Mouse (Mus musculus) naive thymus-derived CD4-positive, alpha-beta T cell, adult 2 months (primary cell): Measurements from ENCODE around the gene Srebf2.

Experiments
- DNase-seq: peaks from one replicate; pipeline ENCODE4 v3.0.0-alpha.2; 2011; ENCODE audit warnings: low read depth

The Srebf2 gene

DNA sequence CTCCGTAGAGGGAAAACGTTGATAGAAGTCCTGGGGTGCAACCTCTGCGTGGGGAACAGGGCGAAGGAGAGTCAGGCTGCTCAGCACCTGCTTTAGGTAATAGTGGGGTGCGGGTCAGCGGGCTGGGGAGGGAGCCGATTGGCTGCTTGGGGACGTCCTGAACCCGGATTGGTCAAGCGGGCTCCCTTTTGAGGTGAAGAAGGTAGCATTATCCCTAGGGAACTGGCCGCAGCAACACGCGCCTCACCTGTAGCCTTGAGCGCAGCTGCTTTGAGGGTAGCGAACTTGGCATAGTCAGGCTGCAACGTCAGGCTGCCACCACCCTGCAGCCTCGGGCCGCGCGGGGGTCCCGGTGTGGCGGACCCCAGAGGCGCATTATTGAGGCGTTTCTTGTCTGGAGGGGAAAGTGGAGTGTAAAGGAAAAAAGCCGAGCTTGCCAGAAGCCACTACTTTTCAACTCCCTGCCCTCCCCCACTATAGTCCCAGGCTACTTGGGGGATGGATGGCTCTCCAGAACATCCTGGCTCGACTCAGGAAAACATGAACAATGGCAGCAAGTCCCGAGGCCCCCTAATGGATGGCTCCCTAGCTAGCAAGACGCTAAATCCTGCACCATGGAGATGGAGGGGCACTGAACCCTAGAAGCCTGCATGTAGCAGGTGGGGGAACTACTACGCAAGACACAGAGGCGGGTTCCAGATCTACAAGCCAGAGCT, 60.7 kb downstream of the Srebf2 start:
- no peak for DNase-seq

GRCm38 (mm10) chr15:82208307-82208706, 61.3 kb downstream of the Srebf2 start:
- no peak for DNase-seq

DNA sequence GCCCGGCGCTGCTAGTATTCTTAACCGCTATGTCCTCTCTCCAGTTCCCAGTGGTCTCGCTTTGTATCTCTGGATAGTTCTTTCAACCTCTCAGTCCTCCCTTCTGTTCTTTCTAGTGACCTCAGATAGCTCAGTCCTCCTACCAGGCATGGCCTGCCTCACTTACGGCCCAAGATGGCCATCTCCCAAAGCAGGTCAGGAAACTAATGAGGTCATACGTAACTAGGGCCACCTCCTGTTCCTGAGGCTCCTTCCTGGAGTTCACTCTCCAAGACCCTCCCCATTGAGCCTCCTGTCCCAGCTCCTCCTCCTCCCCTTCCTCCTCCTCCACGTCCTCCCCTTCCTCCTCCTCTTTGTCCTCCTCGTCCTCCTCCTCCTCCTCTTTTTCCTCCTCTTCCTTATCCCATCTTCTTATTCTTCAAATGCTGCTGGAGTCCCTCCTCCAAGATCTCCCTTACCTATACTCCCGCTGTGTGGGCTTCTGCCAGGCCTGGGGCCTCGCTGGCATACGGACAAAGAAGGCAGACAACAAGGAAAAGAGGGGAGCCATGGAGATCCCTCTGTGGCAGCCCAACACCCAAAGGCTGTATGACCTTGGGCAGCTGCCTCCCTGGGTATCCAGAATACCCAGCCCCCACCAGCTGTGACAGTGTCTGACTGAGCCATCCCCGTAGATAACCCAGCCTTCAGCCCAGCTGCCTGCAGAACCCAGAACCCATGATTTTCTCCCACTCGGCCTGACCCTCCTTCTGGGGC, 62.5 kb downstream of the Srebf2 start:
- no peak for DNase-seq

GRCm38 (mm10) chr15:82210801-82211200, 63.8 kb downstream of the Srebf2 start:
- no peak for DNase-seq

GRCm38 (mm10) chr15:82211281-82211680, 64.3 kb downstream of the Srebf2 start:
- no peak for DNase-seq

GRCm38 (mm10) chr15:82211911-82212751, 65.2 kb downstream of the Srebf2 start:
- no peak for DNase-seq

DNA sequence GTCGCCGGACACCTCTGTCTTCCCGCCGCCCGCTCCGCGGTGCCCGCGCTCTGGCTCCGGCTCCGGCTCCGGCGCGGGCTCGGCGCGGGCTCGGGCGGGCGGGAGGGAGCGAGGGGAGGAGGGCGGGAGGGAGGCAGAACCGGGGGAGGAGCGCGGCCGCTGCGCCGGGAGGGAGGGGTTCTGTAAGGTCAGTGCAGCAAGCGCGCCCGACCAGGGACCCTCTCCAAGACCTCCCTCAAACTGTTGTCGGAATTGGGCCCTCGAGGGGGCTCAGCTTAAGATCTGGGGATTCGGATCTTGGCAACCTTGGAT, 65.7 kb downstream of the Srebf2 start, which contains the start of gene Shisa8:
TSS of gene Shisa8 (minus strand) at position 64 of the 312 bp plus-strand sequence.
- DNase-seq, result no peak

- DNase-seq, result no peak
Measured at GRCm38 (mm10) chr15:82213222-82213621, 66.2 kb downstream of the Srebf2 start.

DNA sequence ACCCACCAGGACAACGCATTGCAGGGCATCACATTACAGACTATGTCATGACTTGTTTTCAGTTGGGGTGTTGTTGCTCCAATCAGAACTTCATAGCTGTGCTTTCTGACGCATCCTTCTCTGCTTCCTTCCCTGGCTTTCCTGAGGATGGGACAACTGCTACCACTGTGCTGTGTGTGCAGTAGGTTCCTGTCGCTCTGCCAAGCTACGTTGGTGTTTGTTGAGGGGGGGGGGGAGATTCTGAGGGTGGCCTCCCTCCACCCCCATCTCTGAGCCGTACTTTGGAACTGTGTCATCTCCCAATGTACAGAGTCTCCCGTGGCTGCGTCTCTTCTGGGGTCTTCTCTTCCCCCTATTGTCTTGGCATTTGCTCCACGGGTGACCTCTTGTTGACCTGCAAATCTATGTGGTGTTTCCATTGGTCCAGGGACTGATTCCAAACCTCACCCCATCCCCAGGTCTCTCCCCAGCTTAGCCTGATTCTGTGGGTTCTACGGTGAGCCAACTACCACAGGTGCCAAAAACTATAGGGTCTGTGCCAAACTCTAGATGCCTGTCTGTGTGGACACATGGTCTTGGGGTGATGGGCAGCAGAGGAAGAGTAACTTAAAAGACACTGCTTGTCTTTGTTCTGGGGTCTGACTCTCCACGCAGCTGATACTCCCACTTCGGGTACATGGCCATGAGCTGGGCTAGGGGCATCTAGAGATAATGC, 68.5 kb downstream of the Srebf2 start:
- DNase-seq, result no peak

DNA sequence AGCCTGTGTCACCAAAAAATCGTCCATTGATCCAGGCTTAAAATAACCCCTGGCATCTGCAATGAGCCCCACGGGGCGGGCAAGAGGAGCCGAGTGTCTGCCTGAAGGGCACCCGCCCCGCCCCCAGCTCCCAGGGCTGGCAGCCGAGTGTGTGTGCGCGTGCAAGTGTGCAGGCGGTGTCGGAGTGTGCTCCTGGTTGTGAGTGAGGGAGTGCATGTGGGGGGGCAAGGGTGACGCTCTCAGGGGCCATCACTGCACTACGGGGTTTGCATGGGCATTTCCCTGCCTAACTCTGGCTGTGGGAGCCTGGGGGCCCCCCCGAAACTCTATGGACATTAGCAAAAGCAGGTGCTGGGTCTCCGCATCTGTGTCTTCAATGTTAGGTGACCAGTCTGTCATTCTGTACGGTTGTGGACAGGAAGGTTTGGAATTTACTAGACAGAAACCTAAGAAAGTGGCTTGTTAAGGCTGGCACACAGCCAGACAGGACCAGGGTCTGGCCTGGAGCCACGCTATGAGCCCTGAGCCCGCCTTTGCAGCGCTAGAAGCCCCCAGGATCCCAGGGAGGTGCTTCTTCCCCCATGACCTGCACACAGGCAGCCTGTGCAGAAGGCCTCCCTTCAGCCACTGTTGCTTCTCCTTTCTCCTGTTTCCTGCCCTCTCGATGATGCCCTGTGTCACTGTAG, 69.3 kb downstream of the Srebf2 start:
- DNase-seq, result no peak

- no peak for DNase-seq
Measured at GRCm38 (mm10) chr15:82217039-82217438, 70.1 kb downstream of the Srebf2 start.

DNA sequence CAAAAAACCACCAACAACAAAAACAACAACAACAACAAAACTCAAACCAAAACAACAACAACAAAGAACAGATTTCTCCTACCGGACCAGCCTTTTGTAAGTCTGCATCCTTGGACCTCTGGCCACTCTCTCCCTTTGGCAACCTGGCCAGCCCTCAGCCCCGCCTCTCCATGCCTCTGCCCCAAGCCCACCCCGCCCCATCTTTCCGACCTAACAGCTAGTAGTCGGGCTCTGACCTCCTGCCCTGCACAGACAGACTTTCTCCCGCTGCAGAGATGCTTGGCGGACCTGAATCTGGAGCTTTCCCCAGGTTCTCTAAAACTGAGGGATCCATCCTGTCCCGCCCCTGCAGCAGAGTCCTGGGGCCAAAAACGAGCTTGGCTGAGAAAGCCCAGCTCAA, 71.0 kb downstream of the Srebf2 start:
- no peak for DNase-seq

DNA sequence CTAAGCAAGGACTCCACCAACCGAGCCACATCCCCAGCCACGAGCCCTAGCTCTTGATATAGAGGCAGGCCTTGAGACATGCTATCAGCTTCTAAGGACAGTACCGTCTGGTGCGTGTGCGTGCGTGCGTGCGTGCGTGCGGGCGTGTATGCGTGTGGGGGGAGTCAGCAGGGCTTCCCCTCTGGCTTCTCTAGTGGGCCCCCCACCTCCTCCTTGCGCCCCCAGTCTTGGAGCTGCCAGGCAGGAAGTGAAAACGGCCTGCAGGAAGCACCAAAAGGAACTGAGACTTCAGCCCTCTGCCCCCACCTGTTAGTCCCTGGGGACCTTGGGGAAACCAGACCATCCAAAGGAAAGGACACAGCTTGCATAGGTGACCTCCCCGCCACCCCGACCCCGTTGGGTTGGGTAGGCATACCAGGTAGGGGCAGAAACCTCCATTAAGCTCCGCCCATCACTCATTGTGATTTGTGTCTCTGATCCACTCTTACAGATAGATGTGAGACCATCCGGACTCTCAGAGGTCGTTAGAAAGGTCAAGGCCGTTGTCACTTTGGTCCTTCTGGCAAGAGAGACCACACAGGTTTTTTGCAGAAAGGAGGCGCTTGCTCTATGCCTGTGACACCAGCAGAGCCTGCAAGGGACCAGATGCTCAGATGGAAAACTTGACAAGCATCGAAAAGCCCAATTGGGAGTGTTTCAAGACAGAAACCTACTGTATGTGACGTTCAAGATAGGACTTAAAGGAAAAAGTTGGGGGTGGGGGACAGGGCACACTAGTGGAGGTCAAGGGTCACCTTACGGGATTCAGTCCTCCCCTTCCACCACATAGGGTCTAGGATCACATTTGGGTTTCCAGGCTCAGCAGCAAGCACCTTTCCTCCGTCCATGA, 72.0 kb downstream of the Srebf2 start:
- DNase-seq, result no peak

DNA sequence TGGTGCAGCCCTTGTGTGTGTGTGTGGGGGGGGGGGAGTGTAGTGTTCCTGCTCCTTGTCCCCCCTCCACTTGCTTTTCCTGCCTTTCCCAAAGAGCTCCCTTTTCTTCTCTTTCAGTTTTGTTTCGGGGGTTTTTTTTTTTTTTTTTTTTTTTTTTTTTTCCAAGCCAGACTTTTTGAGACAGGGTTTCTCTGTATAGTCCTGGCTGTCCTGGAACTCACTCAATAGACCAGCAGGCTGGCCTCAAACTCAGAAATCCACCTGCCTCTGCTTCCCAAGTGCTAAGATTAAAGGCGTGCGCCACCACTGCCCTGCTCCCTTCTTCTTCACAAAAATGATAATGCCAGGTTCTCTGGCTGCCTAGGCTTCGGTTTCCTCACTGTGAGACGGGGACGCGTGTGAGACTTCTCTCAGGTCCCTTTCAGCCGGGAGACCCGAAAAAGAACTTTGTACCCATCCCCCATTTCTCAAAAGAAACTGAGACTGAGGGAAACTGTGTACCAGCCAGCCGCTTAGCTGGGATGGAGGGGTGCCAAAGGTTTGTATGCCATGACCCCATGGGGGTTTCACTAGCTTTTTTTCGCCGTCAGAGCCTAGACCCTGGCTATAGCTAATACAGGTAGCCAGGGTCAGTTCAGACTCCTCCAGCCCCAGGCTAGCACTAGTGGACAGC, 73.2 kb downstream of the Srebf2 start:
- DNase-seq, result no peak

DNA sequence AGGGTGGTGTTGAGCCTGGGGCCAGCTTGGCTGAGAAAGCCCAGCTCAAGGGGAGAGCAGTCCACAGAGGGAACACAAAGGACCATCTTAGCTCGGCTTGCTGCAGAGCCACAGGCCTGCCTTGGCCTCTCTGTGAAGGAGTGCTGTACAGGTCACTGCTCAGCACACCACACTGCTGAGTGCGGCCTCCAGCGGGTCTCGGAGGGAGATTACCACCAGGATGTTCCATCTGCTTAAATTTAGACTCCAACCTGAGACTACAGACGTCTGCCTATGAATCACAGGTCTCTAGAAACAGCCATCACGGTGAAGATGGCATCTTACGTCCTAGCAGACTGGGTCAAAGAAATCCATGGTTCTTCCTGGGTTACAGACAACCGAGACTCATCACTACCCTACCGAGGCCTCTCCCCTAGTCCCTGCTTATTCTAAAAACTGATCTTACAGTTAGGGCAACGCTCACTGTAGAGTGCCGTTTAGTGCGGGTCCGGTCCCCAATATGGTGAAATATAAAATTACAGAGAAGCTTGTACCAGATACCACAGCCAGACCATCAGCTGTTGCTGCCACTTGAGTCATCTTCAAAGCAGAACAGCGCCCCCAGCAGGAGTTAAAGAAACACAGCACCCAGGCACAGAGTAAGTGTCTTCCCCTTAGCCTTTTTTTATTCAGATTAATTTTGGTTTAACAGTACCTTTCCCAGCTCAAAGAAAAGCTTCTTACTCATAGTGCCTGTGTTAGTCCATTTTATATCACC, 74.3 kb downstream of the Srebf2 start:
- DNase-seq, result no peak

GRCm38 (mm10) chr15:82223251-82223650, 76.3 kb downstream of the Srebf2 start:
- DNase-seq, result no peak

DNA sequence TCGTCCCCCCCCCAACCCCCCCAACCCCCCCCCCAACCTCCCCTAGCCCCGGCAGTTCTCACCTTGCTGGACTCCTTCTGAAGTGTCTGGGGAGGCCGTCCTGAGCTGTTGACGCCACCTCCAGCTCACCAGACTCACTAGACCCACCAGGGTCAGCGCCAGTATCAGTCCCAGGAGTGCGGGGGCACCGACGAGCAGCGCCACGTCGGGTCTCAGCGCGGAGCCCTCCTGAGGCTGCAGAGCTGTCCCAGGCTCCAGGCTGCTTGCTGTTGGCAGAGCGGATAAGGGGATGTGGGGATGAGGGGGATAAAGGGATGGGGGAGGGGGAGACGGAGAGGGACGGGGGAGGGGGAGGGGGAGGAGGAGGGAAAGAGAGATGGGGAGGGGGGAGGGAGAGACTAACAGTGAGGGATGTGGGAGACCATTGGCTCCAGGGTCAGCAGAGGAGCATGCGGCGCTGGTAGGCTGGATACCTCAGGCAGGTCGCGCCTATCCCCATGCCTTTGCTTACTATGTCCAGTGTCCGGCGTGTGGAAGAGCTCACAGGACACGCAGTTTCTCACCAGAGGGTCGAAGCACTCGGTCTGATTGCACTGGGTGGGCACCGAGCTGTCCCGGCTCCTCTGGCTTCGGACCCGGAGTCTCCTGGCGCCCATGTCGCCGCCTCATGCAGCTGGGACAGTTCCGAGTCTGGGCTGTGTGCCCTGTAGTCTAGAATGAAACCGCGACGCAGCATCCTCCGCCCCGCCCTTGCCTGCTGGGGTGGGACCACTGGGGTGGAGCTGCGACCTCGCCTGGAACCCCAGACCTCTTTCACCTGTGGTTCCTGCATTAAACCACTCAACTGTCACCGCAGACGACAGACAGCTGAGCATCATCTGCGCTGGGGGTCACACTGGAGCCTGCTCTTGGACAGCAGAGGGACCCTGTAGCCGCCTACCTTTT, 76.9 kb downstream of the Srebf2 start, which contains the start of gene Tnfrsf13c:
TSS of gene Tnfrsf13c (minus strand) at position 713 of the 945 bp plus-strand sequence.
- DNase-seq, result peak; percentile 56
